Mouse (Mus musculus): Measurements from ENCODE around the gene Tbc1d8.

- TF ChIP-seq CTCF (IDR thresholded peaks at IDR 0.05; ENCODE audit: low read depth) (no peak), EP300 (IDR thresholded peaks at IDR 0.05; ENCODE audit: low read depth) (no peak)
Observed at GRCm38 (mm10) chr1:39454108-39454782, 24.3 kb downstream of the Tbc1d8 start.
